Mouse (Mus musculus): ENCODE results near the gene Pabpc4. TPM values are rescaled to one million over a fixed set of nuclear protein-coding genes. Genes with fewer than 3 reads are reported as not detected.
A peak's percentile ranks its signal among the peaks of the same experiment; 100 is the strongest.
"Not testable (repeated sequence)": the region's sequence is repeated elsewhere in the genome, so short reads cannot be mapped to it uniquely, and the experiment has no call there.

The Pabpc4 gene
- polyA plus RNA-seq, 1 experiment, result 57.8 TPM

- no peaks in the 10 kb centered on the region for H3K36me3 ChIP-seq (ENCODE audit: control insufficient read depth, insufficient read depth, low read length)
- H3K4me1 ChIP-seq (ENCODE audit: control insufficient read depth, insufficient read depth, low read length), result no peaks in the 10 kb centered on the region
- no peaks in the 10 kb centered on the region; the same call in 1 of the 2 replicates for H3K27me3 ChIP-seq (replicated peaks; ENCODE audit: control insufficient read depth, insufficient read depth, low read length)
- 80% methylated on average over 6 of the region's 6 CpGs for WGBS
- no peak overlapping the region for H3K27ac ChIP-seq (ENCODE audit: insufficient read depth, low read depth, low read length)
- DNase-seq, result no peak
- H3K4me3 ChIP-seq (ENCODE audit: insufficient read depth, low read depth, low read length), result no peak overlapping the region
- no peak for TF ChIP-seq POLR2A (IDR thresholded peaks at IDR 0.05; ENCODE audit: low read depth, low read length)
- TF ChIP-seq CTCF (conservative IDR thresholded peaks at IDR 0.05; ENCODE audit: insufficient read depth, insufficient read length, low read depth, low read length), result no peak
Observed at GRCm38 (mm10) chr4:123328946-123329345, 66.8 kb downstream of the Pabpc4 start.

- Histone ChIP-seq H3K4me3 (ENCODE audit: insufficient read depth, low read depth, low read length) (no peak overlapping the region), H3K4me1 (ENCODE audit: control insufficient read depth, insufficient read depth, low read length) (no peaks in the 10 kb centered on the region), H3K27ac (ENCODE audit: insufficient read depth, low read depth, low read length) (no peak overlapping the region), H3K36me3 (ENCODE audit: control insufficient read depth, insufficient read depth, low read length) (no peaks in the 10 kb centered on the region), H3K27me3 (replicated peaks; ENCODE audit: control insufficient read depth, insufficient read depth, low read length) (no peaks in the 10 kb centered on the region; the same call in 1 of the 2 replicates)
- no peak for DNase-seq
- 88% methylated on average over 5 of the region's 5 CpGs for WGBS
- TF ChIP-seq POLR2A (IDR thresholded peaks at IDR 0.05; ENCODE audit: low read depth, low read length) (no peak), CTCF (conservative IDR thresholded peaks at IDR 0.05; ENCODE audit: insufficient read depth, insufficient read length, low read depth, low read length) (no peak)
Observed at GRCm38 (mm10) chr4:123331326-123331725, 69.2 kb downstream of the Pabpc4 start.

- H3K27me3 ChIP-seq (replicated peaks; ENCODE audit: control insufficient read depth, insufficient read depth, low read length); DNase-seq; H3K27ac ChIP-seq (ENCODE audit: insufficient read depth, low read depth, low read length); H3K4me3 ChIP-seq (ENCODE audit: insufficient read depth, low read depth, low read length); H3K36me3 ChIP-seq (ENCODE audit: control insufficient read depth, insufficient read depth, low read length); H3K4me1 ChIP-seq (ENCODE audit: control insufficient read depth, insufficient read depth, low read length): not testable (repeated sequence)
- WGBS, result 94% methylated on average over 1 of the region's 1 CpGs
Observed at GRCm38 (mm10) chr4:123331961-123332360, 69.8 kb downstream of the Pabpc4 start.

GRCm38 (mm10) chr4:123333151-123333550 lies 71.0 kb downstream of the Pabpc4 start:
- WGBS, result 97% methylated on average over 4 of the region's 4 CpGs
- Histone ChIP-seq H3K4me1 (ENCODE audit: control insufficient read depth, insufficient read depth, low read length) (no peaks in the 10 kb centered on the region), H3K4me3 (ENCODE audit: insufficient read depth, low read depth, low read length) (no peak overlapping the region), H3K27ac (ENCODE audit: insufficient read depth, low read depth, low read length) (no peak overlapping the region), H3K36me3 (ENCODE audit: control insufficient read depth, insufficient read depth, low read length) (no peaks in the 10 kb centered on the region), H3K27me3 (replicated peaks; ENCODE audit: control insufficient read depth, insufficient read depth, low read length) (no peaks in the 10 kb centered on the region; the same call in 1 of the 2 replicates)
- DNase-seq, result no peak
- no peak for TF ChIP-seq POLR2A (IDR thresholded peaks at IDR 0.05; ENCODE audit: low read depth, low read length)
- TF ChIP-seq CTCF (conservative IDR thresholded peaks at IDR 0.05; ENCODE audit: insufficient read depth, insufficient read length, low read depth, low read length), result no peak

- no peak for DNase-seq
- H3K4me3 ChIP-seq (ENCODE audit: insufficient read depth, low read depth, low read length), result no peak overlapping the region
- H3K27me3 ChIP-seq (replicated peaks; ENCODE audit: control insufficient read depth, insufficient read depth, low read length), result no peaks in the 10 kb centered on the region; the same call in 1 of the 2 replicates
Observed at GRCm38 (mm10) chr4:123334177-123334576, 72.0 kb downstream of the Pabpc4 start.

GRCm38 (mm10) chr4:123335244-123335643 lies 73.1 kb downstream of the Pabpc4 start:
- 77% methylated on average over 10 of the region's 10 CpGs for WGBS

More at GRCm38 (mm10) chr4:123334177-123334576, 72.0 kb downstream of the Pabpc4 start:
- TF ChIP-seq POLR2A (IDR thresholded peaks at IDR 0.05; ENCODE audit: low read depth, low read length) (no peak), CTCF (conservative IDR thresholded peaks at IDR 0.05; ENCODE audit: insufficient read depth, insufficient read length, low read depth, low read length) (no peak)
- no peaks in the 10 kb centered on the region for H3K36me3 ChIP-seq (ENCODE audit: control insufficient read depth, insufficient read depth, low read length)
- no peak overlapping the region for H3K27ac ChIP-seq (ENCODE audit: insufficient read depth, low read depth, low read length)
- H3K4me1 ChIP-seq (ENCODE audit: control insufficient read depth, insufficient read depth, low read length), result no peaks in the 10 kb centered on the region
- 61% methylated on average over 3 of the region's 3 CpGs for WGBS

GRCm38 (mm10) chr4:123335796-123336585 lies 73.8 kb downstream of the Pabpc4 start:
- 71% methylated on average over 14 of the region's 14 CpGs for WGBS
- no peaks in the 10 kb centered on the region; the same call in 1 of the 2 replicates for H3K27me3 ChIP-seq (replicated peaks; ENCODE audit: control insufficient read depth, insufficient read depth, low read length)

More at GRCm38 (mm10) chr4:123335244-123335643, 73.1 kb downstream of the Pabpc4 start:
- H3K4me1 ChIP-seq (ENCODE audit: control insufficient read depth, insufficient read depth, low read length); H3K27me3 ChIP-seq (replicated peaks; ENCODE audit: control insufficient read depth, insufficient read depth, low read length); H3K4me3 ChIP-seq (ENCODE audit: insufficient read depth, low read depth, low read length); DNase-seq; H3K27ac ChIP-seq (ENCODE audit: insufficient read depth, low read depth, low read length); H3K36me3 ChIP-seq (ENCODE audit: control insufficient read depth, insufficient read depth, low read length): not testable (repeated sequence)

More at GRCm38 (mm10) chr4:123335796-123336585, 73.8 kb downstream of the Pabpc4 start:
- no peaks in the 10 kb centered on the region for H3K36me3 ChIP-seq (ENCODE audit: control insufficient read depth, insufficient read depth, low read length)
- H3K27ac ChIP-seq (ENCODE audit: insufficient read depth, low read depth, low read length), result no peak overlapping the region
- TF ChIP-seq CTCF (conservative IDR thresholded peaks at IDR 0.05; ENCODE audit: insufficient read depth, insufficient read length, low read depth, low read length) (no peak), POLR2A (IDR thresholded peaks at IDR 0.05; ENCODE audit: low read depth, low read length) (no peak)
- H3K4me1 ChIP-seq (ENCODE audit: control insufficient read depth, insufficient read depth, low read length), result no peaks in the 10 kb centered on the region
- DNase-seq, result peak; percentile 8
- H3K4me3 ChIP-seq (ENCODE audit: insufficient read depth, low read depth, low read length), result no peak overlapping the region

All from kidney, adult 2 months (tissue).